Mouse (Mus musculus) lung, postnatal 0 days (tissue): Measurements from ENCODE around the gene Sf3a3.

Experiments
- CTCF ChIP-seq: IDR thresholded peaks from 2 replicates; pipeline ENCODE4 v1.5.1; 2016; ENCODE audit warnings: antibody characterized with exemption, mild to moderate bottlenecking
- EP300 ChIP-seq: IDR thresholded peaks from 2 replicates; pipeline ENCODE4 v1.6.1; 2016; ENCODE audit warnings: antibody characterized with exemption, mild to moderate bottlenecking, control low read depth

DNA sequence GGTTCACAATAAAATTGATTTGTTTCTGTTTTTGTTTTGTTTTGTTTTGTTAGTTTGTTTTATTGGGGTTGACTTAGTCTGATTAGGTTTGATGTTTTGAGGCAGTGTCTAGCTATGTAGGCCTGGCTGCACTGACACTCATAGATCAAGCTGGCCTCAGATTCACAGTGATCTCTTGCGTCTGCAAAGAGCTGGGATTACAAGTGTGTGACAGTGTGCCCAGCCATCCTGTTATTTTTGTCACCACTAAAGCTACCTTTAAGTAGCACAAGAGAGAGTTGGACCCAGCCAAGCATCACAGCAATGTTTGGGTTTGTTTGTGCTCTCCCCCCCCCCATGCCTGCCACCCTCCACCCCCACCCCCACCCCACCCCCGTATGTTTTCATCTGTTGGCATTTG, 20.0 kb upstream of the Sf3a3 start:
- no peak for TF ChIP-seq CTCF
- TF ChIP-seq EP300 = no peak
